Mouse (Mus musculus): Measurements from ENCODE around the gene Casq2. TPM values are rescaled to one million over a fixed set of nuclear protein-coding genes. Genes with fewer than 3 reads are reported as not detected.

Casq2 gene
- polyA plus RNA-seq, 1 experiment from 2014 or later, result not detected

- DNase-seq (ENCODE audit: low spot score), result no peak
- WGBS, result 36% methylated on average over 12 of the region's 12 CpGs
- H3K9me3 ChIP-seq (replicated peaks), result no peaks in the 10 kb centered on the region
- H3K4me1 ChIP-seq, result peaks cover 33% of the 10 kb centered on the region
- no peak overlapping the region for H3K4me3 ChIP-seq
- no peaks in the 10 kb centered on the region for H3K36me3 ChIP-seq
- peaks cover 67% of the 10 kb centered on the region for H3K27me3 ChIP-seq (ENCODE audit: low read depth, poor library complexity, severe bottlenecking)
- no peak overlapping the region for H3K27ac ChIP-seq (replicated peaks)
Measured at GRCm38 (mm10) chr3:102085719-102086118, 496 bp upstream of the Casq2 start.

- DNase-seq (ENCODE audit: low spot score), result no peak
- WGBS, result 88% methylated on average over 3 of the region's 3 CpGs
Measured at GRCm38 (mm10) chr3:102094841-102095240, 8.6 kb downstream of the Casq2 start.

GRCm38 (mm10) chr3:102095412-102095811 lies 9.2 kb downstream of the Casq2 start:
- H3K27ac ChIP-seq (replicated peaks), result no peak overlapping the region
- H3K9me3 ChIP-seq (replicated peaks), result no peaks in the 10 kb centered on the region
- no peaks in the 10 kb centered on the region for H3K27me3 ChIP-seq (ENCODE audit: low read depth, poor library complexity, severe bottlenecking)
- WGBS, result 85% methylated on average over 5 of the region's 5 CpGs
- no peaks in the 10 kb centered on the region for H3K36me3 ChIP-seq
- no peak overlapping the region for H3K4me3 ChIP-seq
- DNase-seq (ENCODE audit: low spot score), result no peak
- H3K4me1 ChIP-seq, result no peaks in the 10 kb centered on the region

More at GRCm38 (mm10) chr3:102094841-102095240, 8.6 kb downstream of the Casq2 start:
- Histone ChIP-seq H3K9me3 (replicated peaks) (no peaks in the 10 kb centered on the region), H3K27me3 (ENCODE audit: low read depth, poor library complexity, severe bottlenecking) (no peaks in the 10 kb centered on the region), H3K36me3 (no peaks in the 10 kb centered on the region), H3K4me1 (no peaks in the 10 kb centered on the region), H3K4me3 (no peak overlapping the region), H3K27ac (replicated peaks) (no peak overlapping the region)

GRCm38 (mm10) chr3:102096366-102096765 lies 10.2 kb downstream of the Casq2 start:
- Histone ChIP-seq H3K27me3 (ENCODE audit: low read depth, poor library complexity, severe bottlenecking) (peaks cover under 1% of the 10 kb centered on the region; the same call in 1 of the 2 replicates), H3K27ac (replicated peaks) (no peak overlapping the region), H3K4me1 (no peaks in the 10 kb centered on the region), H3K4me3 (no peak overlapping the region), H3K36me3 (no peaks in the 10 kb centered on the region), H3K9me3 (replicated peaks) (no peaks in the 10 kb centered on the region)
- 86% methylated on average over 8 of the region's 8 CpGs for WGBS
- DNase-seq (ENCODE audit: low spot score), result no peak

- H3K4me1 ChIP-seq, result no peaks in the 10 kb centered on the region
- WGBS, result 93% methylated on average over 2 of the region's 2 CpGs
- peaks cover 5% of the 10 kb centered on the region; the same call in 1 of the 2 replicates for H3K27me3 ChIP-seq (ENCODE audit: low read depth, poor library complexity, severe bottlenecking)
- H3K36me3 ChIP-seq, result no peaks in the 10 kb centered on the region
- H3K27ac ChIP-seq (replicated peaks), result no peak overlapping the region
- DNase-seq (ENCODE audit: low spot score), result no peak
- H3K4me3 ChIP-seq, result no peak overlapping the region
- H3K9me3 ChIP-seq (replicated peaks), result no peaks in the 10 kb centered on the region
Measured at GRCm38 (mm10) chr3:102096976-102097375, 10.8 kb downstream of the Casq2 start.

GRCm38 (mm10) chr3:102099242-102099641 lies 13.0 kb downstream of the Casq2 start:
- Histone ChIP-seq H3K27ac (replicated peaks) (no peak overlapping the region), H3K36me3 (no peaks in the 10 kb centered on the region), H3K4me1 (no peaks in the 10 kb centered on the region), H3K9me3 (replicated peaks) (no peaks in the 10 kb centered on the region), H3K4me3 (no peak overlapping the region), H3K27me3 (ENCODE audit: low read depth, poor library complexity, severe bottlenecking) (peaks cover 5% of the 10 kb centered on the region; the same call in 1 of the 2 replicates)
- WGBS, result 66% methylated on average over 10 of the region's 10 CpGs
- DNase-seq (ENCODE audit: low spot score), result no peak

- no peak overlapping the region for H3K27ac ChIP-seq (replicated peaks)
- WGBS, result 90% methylated on average over 3 of the region's 3 CpGs
- H3K4me3 ChIP-seq, result no peak overlapping the region
- peaks cover 5% of the 10 kb centered on the region; the same call in 1 of the 2 replicates for H3K27me3 ChIP-seq (ENCODE audit: low read depth, poor library complexity, severe bottlenecking)
- no peaks in the 10 kb centered on the region for H3K9me3 ChIP-seq (replicated peaks)
- no peaks in the 10 kb centered on the region for H3K36me3 ChIP-seq
- DNase-seq (ENCODE audit: low spot score), result no peak
- H3K4me1 ChIP-seq, result no peaks in the 10 kb centered on the region
Measured at GRCm38 (mm10) chr3:102099793-102100192, 13.6 kb downstream of the Casq2 start.

- Histone ChIP-seq H3K27ac (replicated peaks) (no peak overlapping the region), H3K4me1 (no peaks in the 10 kb centered on the region), H3K9me3 (replicated peaks) (no peaks in the 10 kb centered on the region), H3K27me3 (ENCODE audit: low read depth, poor library complexity, severe bottlenecking) (peaks cover 5% of the 10 kb centered on the region; the same call in 1 of the 2 replicates), H3K4me3 (no peak overlapping the region), H3K36me3 (no peaks in the 10 kb centered on the region)
- no peak for DNase-seq (ENCODE audit: low spot score)
- WGBS, result 93% methylated on average over 4 of the region's 4 CpGs
Measured at GRCm38 (mm10) chr3:102101445-102101844, 15.2 kb downstream of the Casq2 start.

- WGBS, result 85% methylated on average over 9 of the region's 9 CpGs
- H3K4me1 ChIP-seq, result no peaks in the 10 kb centered on the region
- DNase-seq (ENCODE audit: low spot score), result no peak
- H3K27me3 ChIP-seq (ENCODE audit: low read depth, poor library complexity, severe bottlenecking), result peaks cover 5% of the 10 kb centered on the region; the same call in 1 of the 2 replicates
- no peaks in the 10 kb centered on the region for H3K9me3 ChIP-seq (replicated peaks)
- no peak overlapping the region for H3K4me3 ChIP-seq
- H3K27ac ChIP-seq (replicated peaks), result no peak overlapping the region
- no peaks in the 10 kb centered on the region for H3K36me3 ChIP-seq
Measured at GRCm38 (mm10) chr3:102103811-102104565, 17.8 kb downstream of the Casq2 start.

- H3K9me3 ChIP-seq (replicated peaks), result no peaks in the 10 kb centered on the region
- peaks cover 9% of the 10 kb centered on the region for H3K4me1 ChIP-seq
- DNase-seq (ENCODE audit: low spot score), result no peak
- H3K36me3 ChIP-seq, result no peaks in the 10 kb centered on the region
- no peaks in the 10 kb centered on the region; the same call in 1 of the 2 replicates for H3K27me3 ChIP-seq (ENCODE audit: low read depth, poor library complexity, severe bottlenecking)
- WGBS, result 90% methylated on average over 3 of the region's 3 CpGs
- H3K27ac ChIP-seq (replicated peaks), result no peak overlapping the region
- H3K4me3 ChIP-seq, result no peak overlapping the region
Measured at GRCm38 (mm10) chr3:102108201-102108600, 22.0 kb downstream of the Casq2 start.

- 80% methylated on average over 7 of the region's 7 CpGs for WGBS
- Histone ChIP-seq H3K4me1 (peaks cover 9% of the 10 kb centered on the region), H3K36me3 (no peaks in the 10 kb centered on the region), H3K4me3 (no peak overlapping the region), H3K27me3 (ENCODE audit: low read depth, poor library complexity, severe bottlenecking) (no peaks in the 10 kb centered on the region; the same call in 1 of the 2 replicates), H3K9me3 (replicated peaks) (no peaks in the 10 kb centered on the region), H3K27ac (replicated peaks) (peak overlapping the region; percentile 28; the same call in 1 of the 2 replicates)
- no peak for DNase-seq (ENCODE audit: low spot score)
Measured at GRCm38 (mm10) chr3:102111979-102112599, 25.9 kb downstream of the Casq2 start.

GRCm38 (mm10) chr3:102120947-102121346 lies 34.7 kb downstream of the Casq2 start:
- no peak overlapping the region for H3K27ac ChIP-seq (replicated peaks)
- no peak for DNase-seq (ENCODE audit: low spot score)

GRCm38 (mm10) chr3:102122046-102122445 lies 35.8 kb downstream of the Casq2 start:
- WGBS, result 78% methylated on average over 7 of the region's 7 CpGs
- Histone ChIP-seq H3K27me3 (ENCODE audit: low read depth, poor library complexity, severe bottlenecking) (no peaks in the 10 kb centered on the region), H3K9me3 (replicated peaks) (no peaks in the 10 kb centered on the region), H3K4me3 (no peak overlapping the region), H3K36me3 (no peaks in the 10 kb centered on the region), H3K27ac (replicated peaks) (no peak overlapping the region), H3K4me1 (peaks cover 10% of the 10 kb centered on the region)
- no peak for DNase-seq (ENCODE audit: low spot score)

More at GRCm38 (mm10) chr3:102120947-102121346, 34.7 kb downstream of the Casq2 start:
- Histone ChIP-seq H3K4me3 (no peak overlapping the region), H3K4me1 (peaks cover 6% of the 10 kb centered on the region), H3K27me3 (ENCODE audit: low read depth, poor library complexity, severe bottlenecking) (no peaks in the 10 kb centered on the region), H3K9me3 (replicated peaks) (no peaks in the 10 kb centered on the region), H3K36me3 (no peaks in the 10 kb centered on the region)
